Mouse (Mus musculus) adrenal gland, adult 8-10 months (tissue): ENCODE data around the gene Hist1h3g. TPM values are rescaled to one million over a fixed set of nuclear protein-coding genes. Genes with fewer than 3 reads are reported as not detected.
A peak's percentile ranks its signal among the peaks of the same experiment; 100 is the strongest.

ENCODE experiments used
- DNase-seq: peaks from one replicate; pipeline ENCODE4 v3.0.0; 2022
- microRNA-seq, 2 experiments: library from miRNA; unstranded; fragments of <30 nt; microRNA quantifications; one replicate each; pipeline ENCODE4 v1.2.0; 2022
- total RNA-seq, 4 experiments: library from RNA; stranded (reverse); gene quantifications; 2 replicates each; pipeline ENCODE4 v1.2.4; 2022

Gene Hist1h3g
- total RNA-seq, 4 experiments from 2014 or later = 3.2 to 5.6 (median 4.7) TPM

DNA sequence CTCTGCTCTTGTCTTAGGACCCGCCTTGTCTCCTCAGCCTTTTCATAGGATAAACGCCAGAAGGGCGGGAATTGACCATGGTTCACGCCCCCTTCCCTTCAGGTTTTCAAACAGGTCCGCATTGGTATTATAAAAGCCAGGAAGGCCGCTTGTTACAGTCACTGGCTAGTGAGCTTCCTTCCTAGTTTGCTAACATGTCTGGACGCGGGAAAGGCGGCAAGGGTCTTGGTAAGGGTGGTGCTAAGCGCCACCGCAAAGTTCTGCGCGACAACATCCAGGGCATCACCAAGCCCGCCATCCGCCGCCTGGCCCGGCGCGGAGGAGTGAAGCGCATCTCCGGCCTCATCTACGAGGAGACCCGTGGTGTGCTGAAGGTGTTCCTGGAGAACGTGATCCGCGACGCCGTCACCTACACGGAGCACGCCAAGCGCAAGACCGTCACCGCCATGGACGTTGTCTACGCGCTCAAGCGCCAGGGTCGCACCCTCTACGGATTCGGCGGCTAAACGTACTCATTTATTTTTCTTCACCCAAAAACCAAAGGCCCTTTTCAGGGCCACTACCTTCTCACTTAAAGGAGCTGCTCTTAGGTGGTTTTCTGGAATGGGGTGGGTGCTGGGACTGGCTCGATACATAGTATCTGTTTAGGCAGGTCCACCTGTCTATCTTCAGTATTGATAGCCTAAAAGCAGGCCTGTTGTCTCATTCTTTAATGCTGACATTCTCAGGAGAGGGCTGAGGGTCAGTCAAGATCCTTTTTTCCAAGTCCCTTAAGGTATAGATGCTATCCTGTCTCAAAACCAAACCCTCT lies 46.4 kb downstream of the Hist1h3g start, which contains the start of gene Hist1h4d:
TSS of gene Hist1h4d (plus strand) at position 191 of the 811 bp plus-strand sequence.
- peak; percentile 97 for DNase-seq

DNA sequence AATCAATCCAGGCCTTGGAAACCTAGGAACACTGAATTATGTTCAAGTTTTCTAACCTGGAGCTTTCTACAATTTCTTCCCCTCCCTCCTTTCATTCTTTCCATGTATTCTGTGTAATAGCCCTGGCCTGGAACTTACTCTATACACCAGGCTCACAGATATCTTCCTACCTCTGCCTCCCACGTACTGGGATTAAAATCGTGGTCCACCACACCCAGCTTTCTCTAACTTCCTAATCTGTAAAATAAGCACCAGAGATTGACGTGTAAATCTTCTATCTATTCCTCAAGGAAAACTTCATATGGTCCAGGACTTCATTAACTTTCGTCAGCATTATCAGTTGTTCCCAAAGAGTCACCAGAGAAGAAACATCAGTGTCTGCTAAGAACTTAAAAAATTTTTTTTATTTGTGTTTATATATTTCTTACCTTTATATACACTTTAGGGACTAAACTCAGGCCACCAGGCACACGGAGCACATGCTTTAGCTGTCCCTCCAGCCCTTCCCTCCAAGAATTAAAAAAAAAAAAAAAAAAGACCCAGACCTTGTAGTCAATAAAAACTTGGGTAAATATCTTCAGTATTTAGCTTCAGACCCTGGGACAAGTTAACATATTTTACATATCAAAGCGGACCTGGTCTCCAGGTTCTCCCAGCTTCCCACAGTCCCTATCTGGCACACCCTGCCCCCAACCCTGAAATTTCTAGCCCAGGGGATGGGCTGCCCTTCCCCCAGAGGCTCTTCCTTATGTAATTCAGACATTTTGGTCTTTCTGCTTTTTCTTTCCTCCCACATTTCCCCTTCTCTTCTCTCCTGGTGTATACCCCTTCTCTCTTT lies 47.2 kb downstream of the Hist1h3g start:
- DNase-seq = no peak

DNA sequence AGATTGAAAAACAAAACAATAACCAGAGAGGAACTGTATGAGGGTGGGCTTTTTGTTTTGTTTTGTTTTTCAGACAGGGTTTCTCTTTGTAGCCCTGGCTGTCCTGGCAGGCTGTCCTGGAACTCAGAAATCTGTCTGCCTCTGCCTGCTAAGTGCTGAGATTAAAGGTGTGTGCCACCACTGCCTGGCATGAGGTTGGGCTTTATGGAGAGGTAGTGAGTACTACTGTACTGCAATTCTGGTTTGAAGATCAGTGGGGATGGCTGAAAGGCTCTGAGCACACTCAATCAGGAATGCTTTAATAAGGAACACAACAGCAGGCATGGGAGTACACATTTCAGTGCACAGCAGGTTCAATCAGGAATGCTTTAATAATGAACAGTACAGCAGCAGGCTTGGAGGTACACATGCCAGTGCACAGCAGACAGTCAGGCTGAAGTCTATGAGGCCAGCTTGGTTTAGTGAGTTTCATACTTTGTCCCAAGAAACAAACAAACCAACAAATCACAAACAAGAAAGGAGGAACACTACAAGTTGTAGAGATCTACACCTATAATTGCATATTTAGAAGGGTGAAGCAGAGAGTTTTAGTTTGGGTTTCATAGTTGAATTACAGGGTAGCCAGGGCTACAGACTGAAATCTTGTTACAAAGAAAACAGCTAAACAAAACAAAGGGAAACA lies 48.3 kb downstream of the Hist1h3g start:
- DNase-seq = no peak

DNA sequence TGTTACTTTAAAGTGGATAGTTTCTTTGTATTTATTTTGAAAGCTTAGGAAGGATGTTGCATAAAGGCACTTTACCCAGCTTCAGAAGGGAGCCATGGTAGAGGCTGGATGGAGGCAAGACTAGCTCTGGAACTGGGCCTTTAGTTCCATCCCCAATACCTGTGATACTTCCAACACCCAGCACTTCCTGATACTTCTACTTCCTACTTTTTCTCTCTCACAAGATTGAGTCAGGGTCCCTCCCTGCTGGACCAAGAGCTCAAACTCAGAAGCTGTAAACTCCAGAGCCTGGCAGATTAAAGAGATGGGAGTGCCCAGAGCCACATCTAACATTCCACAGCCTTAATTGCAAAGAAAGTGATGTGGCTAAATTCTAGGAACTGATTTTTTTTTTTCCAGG lies 49.1 kb downstream of the Hist1h3g start:
- no peak for DNase-seq

DNA sequence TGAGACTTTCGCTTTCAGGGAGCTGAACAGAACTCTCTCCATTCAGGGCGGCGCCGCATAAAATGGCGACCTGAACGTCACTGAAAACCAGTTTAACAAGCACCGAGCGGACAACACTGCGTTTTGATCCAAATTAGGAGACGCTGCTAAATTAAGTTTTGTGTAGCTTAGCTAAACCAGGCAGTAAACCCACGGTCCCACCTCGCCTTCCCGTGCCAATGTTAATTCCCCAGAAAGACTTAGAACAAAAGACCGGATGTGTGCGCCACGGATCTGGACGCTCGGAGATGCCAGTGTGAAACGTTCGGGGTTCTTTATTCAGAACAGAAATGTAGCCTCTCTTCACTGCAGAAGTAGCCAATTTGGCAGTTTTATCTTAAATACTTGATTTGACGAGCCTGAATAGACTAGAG lies 49.8 kb downstream of the Hist1h3g start:
- peak; percentile 60 for DNase-seq

Small RNA genes within 50 kb of the gene (microRNA-seq; reads per million reads assigned to microRNA genes)
- gene Gm44297 = 0 reads per million in 2 experiments
- 0 reads per million in 2 experiments for gene Gm44359
- 0 reads per million in 2 experiments for gene Gm44394
- 0 to 0.67 reads per million in 2 experiments for gene n-TStga1

Other genes with a start within 250 kb of the Hist1h3g start
- 10 to 100 TPM; 20.0 to 26.5 (median 23.6) TPM for gene Zfp322a, start 166.2 kb upstream of the Hist1h3g start, total RNA-seq
- 1 to 10 TPM; 6.5 to 7.8 (median 7.1) TPM for gene Abt1, start 111.6 kb upstream of the Hist1h3g start, total RNA-seq
- not detected for gene Btn1a1, start 69.5 kb upstream of the Hist1h3g start, total RNA-seq
- gene Btn2a2, start 46.6 kb upstream of the Hist1h3g start, total RNA-seq = not detected
- 100 to 1,000 TPM; 381 to 523 (median 406) TPM for gene Hist1h4h, start 4.4 kb upstream of the Hist1h3g start, total RNA-seq
- gene Hist1h2af, start 1.5 kb upstream of the Hist1h3g start, total RNA-seq = 10 to 100 TPM in 3 of 4 experiments, 1 to 10 TPM in 1; 8.2 to 20.8 (median 16.2) TPM
- gene Hist1h2bh, start 8.0 kb downstream of the Hist1h3g start, total RNA-seq = 1 to 10 TPM; 2.2 to 3.4 (median 2.9) TPM
- 10 to 100 TPM; 16.8 to 22.6 (median 20.7) TPM for gene Hist1h3f, start 8.6 kb downstream of the Hist1h3g start, total RNA-seq
- gene Hist1h4f, start 16.2 kb downstream of the Hist1h3g start, total RNA-seq = 10 to 100 TPM; 54.2 to 65.8 (median 58.8) TPM
- gene Hist1h1d, start 17.8 kb downstream of the Hist1h3g start, total RNA-seq = 1 to 10 TPM; 2.2 to 3.9 (median 3.1) TPM
- gene Hist1h3e, start 26.9 kb downstream of the Hist1h3g start, total RNA-seq = 10 to 100 TPM; 48.1 to 62.5 (median 53.5) TPM
- gene Hist1h2ae, start 35.8 kb downstream of the Hist1h3g start, total RNA-seq = 1 to 10 TPM; 4.5 to 9.9 (median 6.6) TPM
- 10 to 100 TPM; 55.2 to 81.2 (median 75.0) TPM for gene Hist1h2bg, start 36.0 kb downstream of the Hist1h3g start, total RNA-seq
- gene Hist1h2bf, start 38.8 kb downstream of the Hist1h3g start, total RNA-seq = 10 to 100 TPM; 18.7 to 29.5 (median 23.2) TPM
- gene Hist1h2ad, start 39.0 kb downstream of the Hist1h3g start, total RNA-seq = 1 to 10 TPM; 4.8 to 9.8 (median 5.8) TPM
- gene Hist1h3d, start 40.3 kb downstream of the Hist1h3g start, total RNA-seq = 1 to 10 TPM; 2.9 to 4.8 (median 3.3) TPM
- gene Hist1h4d, start 46.2 kb downstream of the Hist1h3g start, total RNA-seq = 100 to 1,000 TPM; 116 to 151 (median 145) TPM
- gene Hist1h2be, start 85.7 kb downstream of the Hist1h3g start, total RNA-seq = 10 to 100 TPM; 11.0 to 15.5 (median 13.2) TPM
- gene Hist1h1e, start 87.1 kb downstream of the Hist1h3g start, total RNA-seq = 10 to 100 TPM; 61.3 to 77.8 (median 63.8) TPM
- 1 to 10 TPM; 1.8 to 3.2 (median 2.3) TPM for gene Hist1h2ac, start 148.5 kb downstream of the Hist1h3g start, total RNA-seq
- 100 to 1,000 TPM; 105 to 176 (median 135) TPM for gene Hist1h2bc, start 148.8 kb downstream of the Hist1h3g start, total RNA-seq
- under 1 TPM in 1 of 4 experiments, not detected in 3; 0.26 TPM for gene Hist1h1t, start 160.4 kb downstream of the Hist1h3g start, total RNA-seq
- 10 to 100 TPM; 71.9 to 93.9 (median 88.6) TPM for gene Hist1h4c, start 163.0 kb downstream of the Hist1h3g start, total RNA-seq
- 10 to 100 TPM; 27.4 to 41.7 (median 33.5) TPM for gene Hfe, start 175.4 kb downstream of the Hist1h3g start, total RNA-seq
- 100 to 1,000 TPM; 212 to 290 (median 255) TPM for gene Hist1h1c, start 203.4 kb downstream of the Hist1h3g start, total RNA-seq
- gene Hist1h3c, start 210.2 kb downstream of the Hist1h3g start, total RNA-seq = 10 to 100 TPM in 1 of 4 experiments, 1 to 10 TPM in 3; 4.3 to 10.9 (median 7.4) TPM
- 10 to 100 TPM; 14.8 to 24.3 (median 20.0) TPM for gene Hist1h2bb, start 211.3 kb downstream of the Hist1h3g start, total RNA-seq
- gene Hist1h2ab, start 215.7 kb downstream of the Hist1h3g start, total RNA-seq = 10 to 100 TPM; 24.0 to 37.5 (median 29.3) TPM
- 10 to 100 TPM; 18.1 to 29.8 (median 26.6) TPM for gene Hist1h3b, start 216.8 kb downstream of the Hist1h3g start, total RNA-seq
- gene Hist1h4b, start 221.6 kb downstream of the Hist1h3g start, total RNA-seq = 100 to 1,000 TPM in 1 of 4 experiments, 10 to 100 TPM in 3; 69.6 to 104 (median 91.8) TPM
- gene Hist1h4a, start 225.8 kb downstream of the Hist1h3g start, total RNA-seq = 10 to 100 TPM; 18.1 to 29.1 (median 26.8) TPM
- 10 to 100 TPM; 28.7 to 37.4 (median 36.4) TPM for gene Hist1h3a, start 227.0 kb downstream of the Hist1h3g start, total RNA-seq
- 10 to 100 TPM; 16.7 to 20.1 (median 18.6) TPM for gene Hist1h1a, start 228.2 kb downstream of the Hist1h3g start, total RNA-seq
- under 1 TPM in 3 of 4 experiments, not detected in 1; 0.24 to 0.48 (median 0.26) TPM for gene Trim38, start 234.5 kb downstream of the Hist1h3g start, total RNA-seq